Mouse (Mus musculus) kidney, postnatal 14 days (tissue): Measurements from ENCODE around the gene Dchs2.

ENCODE experiments used
- DNase-seq: peaks from one replicate; pipeline ENCODE4 v3.0.0; 2022; ENCODE audit warnings: mixed read lengths

Gene Dchs2

GRCm38 (mm10) chr3:83266009-83266408 is 138.3 kb downstream of the Dchs2 start:
- DNase-seq, result no peak

GRCm38 (mm10) chr3:83270228-83270627 is 142.5 kb downstream of the Dchs2 start:
- no peak for DNase-seq

- no peak for DNase-seq
Measured at GRCm38 (mm10) chr3:83270982-83271381, 143.2 kb downstream of the Dchs2 start.

GRCm38 (mm10) chr3:83273555-83274244 is 146.0 kb downstream of the Dchs2 start:
- DNase-seq, result peak; percentile 70

GRCm38 (mm10) chr3:83275703-83276102 is 148.0 kb downstream of the Dchs2 start:
- DNase-seq, result no peak

- no peak for DNase-seq
Measured at GRCm38 (mm10) chr3:83283882-83284281, 156.1 kb downstream of the Dchs2 start.

- peak; percentile 65 for DNase-seq
Measured at GRCm38 (mm10) chr3:83286975-83287405, 159.2 kb downstream of the Dchs2 start.

GRCm38 (mm10) chr3:83288118-83288840 is 160.5 kb downstream of the Dchs2 start:
- no peak for DNase-seq

GRCm38 (mm10) chr3:83290482-83290881 is 162.7 kb downstream of the Dchs2 start:
- DNase-seq, result no peak

GRCm38 (mm10) chr3:83290953-83291352 is 163.2 kb downstream of the Dchs2 start:
- DNase-seq, result no peak

- DNase-seq, result no peak
Measured at GRCm38 (mm10) chr3:83299783-83300382, 172.1 kb downstream of the Dchs2 start.

- DNase-seq, result no peak
Measured at GRCm38 (mm10) chr3:83303876-83304275, 176.1 kb downstream of the Dchs2 start.

GRCm38 (mm10) chr3:83345928-83346327 is 218.2 kb downstream of the Dchs2 start:
- no peak for DNase-seq

GRCm38 (mm10) chr3:83368500-83369068 is 240.8 kb downstream of the Dchs2 start:
- DNase-seq, result no peak

GRCm38 (mm10) chr3:83369871-83370270 is 242.1 kb downstream of the Dchs2 start:
- no peak for DNase-seq

GRCm38 (mm10) chr3:83374333-83374732 is 246.6 kb downstream of the Dchs2 start:
- peak; percentile 43 for DNase-seq

- no peak for DNase-seq
Measured at GRCm38 (mm10) chr3:83376834-83377233, 249.1 kb downstream of the Dchs2 start.
